Mouse (Mus musculus): ENCODE measurements around the gene 1700016D06Rik. TPM values are rescaled to one million over a fixed set of nuclear protein-coding genes. Genes with fewer than 3 reads are reported as not detected.
A peak's percentile ranks its signal among the peaks of the same experiment; 100 is the strongest.

The 1700016D06Rik gene
- not detected in 2 replicates for polyA plus RNA-seq (2014; fragmentation: Nextera tagmentation; extraction: Ambion mirVana)

- Histone ChIP-seq H3K4me1 (ENCODE audit: control insufficient read depth, insufficient read depth, low read length) (no peaks in the 10 kb centered on the region), H3K4me3 (ENCODE audit: low read depth, low read length) (no peak within 1 kb of the TSS), H3K27ac (replicated peaks; ENCODE audit: low read depth, low read length) (no peak within 1 kb of the TSS), H3K27me3 (ENCODE audit: control insufficient read depth, insufficient read depth, low read length) (no peaks in the 10 kb centered on the region), H3K9ac (ENCODE audit: low read length) (no peak within 1 kb of the TSS), H3K4me2 (ENCODE audit: low read depth, severe bottlenecking) (peak within 1 kb of the TSS; percentile 30; the same call in 1 of the 2 replicates), H3K9me3 (ENCODE audit: control insufficient read depth, low read length) (no peaks in the 10 kb centered on the region), H3K36me3 (ENCODE audit: control insufficient read depth, insufficient read depth, low read length) (no peaks in the 10 kb centered on the region)
- WGBS: 67% methylated on average over 6 of the region's 6 CpGs
- DNase-seq (ENCODE audit: low spot score) (no peak), ATAC-seq (ENCODE audit: insufficient number of reproducible peaks, low FRiP score, low TSS enrichment, low read depth) (no peak)
Measured at GRCm38 (mm10) chr8:11701033-11701362, at the start of gene 1700016D06Rik. TSS of gene 1700016D06Rik (minus strand) at chr8:11701063.

GRCm38 (mm10) chr8:11749472-11749871, 48.6 kb upstream of the 1700016D06Rik start:
- H3K4me2 ChIP-seq (ENCODE audit: low read depth, severe bottlenecking): no peak overlapping the region
- H3K36me3 ChIP-seq (ENCODE audit: control insufficient read depth, insufficient read depth, low read length): no peaks in the 10 kb centered on the region
- no peaks in the 10 kb centered on the region for H3K9me3 ChIP-seq (ENCODE audit: control insufficient read depth, low read length)
- H3K27me3 ChIP-seq (ENCODE audit: control insufficient read depth, insufficient read depth, low read length): no peaks in the 10 kb centered on the region
- no peak overlapping the region for H3K9ac ChIP-seq (ENCODE audit: low read length)
- no peak for ATAC-seq (ENCODE audit: insufficient number of reproducible peaks, low FRiP score, low TSS enrichment, low read depth)
- H3K27ac ChIP-seq (replicated peaks; ENCODE audit: low read depth, low read length): no peak overlapping the region
- peaks cover 15% of the 10 kb centered on the region for H3K4me1 ChIP-seq (ENCODE audit: control insufficient read depth, insufficient read depth, low read length)
- no peak for DNase-seq (ENCODE audit: low spot score)
- H3K4me3 ChIP-seq (ENCODE audit: low read depth, low read length): no peak overlapping the region
- WGBS: 48% methylated on average over 6 of the region's 6 CpGs

- Histone ChIP-seq H3K4me2 (ENCODE audit: low read depth, severe bottlenecking) (no peak overlapping the region), H3K27me3 (ENCODE audit: control insufficient read depth, insufficient read depth, low read length) (no peaks in the 10 kb centered on the region), H3K9me3 (ENCODE audit: control insufficient read depth, low read length) (no peaks in the 10 kb centered on the region), H3K4me3 (ENCODE audit: low read depth, low read length) (no peak overlapping the region), H3K9ac (ENCODE audit: low read length) (no peak overlapping the region), H3K27ac (replicated peaks; ENCODE audit: low read depth, low read length) (no peak overlapping the region), H3K36me3 (ENCODE audit: control insufficient read depth, insufficient read depth, low read length) (no peaks in the 10 kb centered on the region), H3K4me1 (ENCODE audit: control insufficient read depth, insufficient read depth, low read length) (peaks cover 15% of the 10 kb centered on the region)
- ATAC-seq (ENCODE audit: insufficient number of reproducible peaks, low FRiP score, low TSS enrichment, low read depth) (no peak), DNase-seq (ENCODE audit: low spot score) (no peak)
- 67% methylated on average over 11 of the region's 11 CpGs for WGBS
Measured at GRCm38 (mm10) chr8:11746850-11747600, 46.2 kb upstream of the 1700016D06Rik start.

- H3K9me3 ChIP-seq (ENCODE audit: control insufficient read depth, low read length): no peaks in the 10 kb centered on the region
- H3K36me3 ChIP-seq (ENCODE audit: control insufficient read depth, insufficient read depth, low read length): no peaks in the 10 kb centered on the region
- no peak overlapping the region for H3K9ac ChIP-seq (ENCODE audit: low read length)
- H3K27ac ChIP-seq (replicated peaks; ENCODE audit: low read depth, low read length): no peak overlapping the region
- H3K4me1 ChIP-seq (ENCODE audit: control insufficient read depth, insufficient read depth, low read length): peaks cover 15% of the 10 kb centered on the region
- H3K4me3 ChIP-seq (ENCODE audit: low read depth, low read length): no peak overlapping the region
- no peaks in the 10 kb centered on the region for H3K27me3 ChIP-seq (ENCODE audit: control insufficient read depth, insufficient read depth, low read length)
- DNase-seq (ENCODE audit: low spot score) (no peak), ATAC-seq (ENCODE audit: insufficient number of reproducible peaks, low FRiP score, low TSS enrichment, low read depth) (no peak)
- 85% methylated on average over 10 of the region's 10 CpGs for WGBS
- H3K4me2 ChIP-seq (ENCODE audit: low read depth, severe bottlenecking): no peak overlapping the region
Measured at GRCm38 (mm10) chr8:11743580-11743979, 42.7 kb upstream of the 1700016D06Rik start.

- Histone ChIP-seq H3K4me2 (ENCODE audit: low read depth, severe bottlenecking) (no peak overlapping the region), H3K4me1 (ENCODE audit: control insufficient read depth, insufficient read depth, low read length) (no peaks in the 10 kb centered on the region), H3K9me3 (ENCODE audit: control insufficient read depth, low read length) (no peaks in the 10 kb centered on the region), H3K4me3 (ENCODE audit: low read depth, low read length) (no peak overlapping the region), H3K27me3 (ENCODE audit: control insufficient read depth, insufficient read depth, low read length) (no peaks in the 10 kb centered on the region), H3K27ac (replicated peaks; ENCODE audit: low read depth, low read length) (no peak overlapping the region), H3K36me3 (ENCODE audit: control insufficient read depth, insufficient read depth, low read length) (no peaks in the 10 kb centered on the region; the same call in 1 of the 2 replicates), H3K9ac (ENCODE audit: low read length) (no peak overlapping the region)
- no peak for ATAC-seq (ENCODE audit: insufficient number of reproducible peaks, low FRiP score, low TSS enrichment, low read depth)
- WGBS: 87% methylated on average over 2 of the region's 2 CpGs
- no peak for DNase-seq (ENCODE audit: low spot score)
Measured at GRCm38 (mm10) chr8:11740857-11741256, 40.0 kb upstream of the 1700016D06Rik start.

GRCm38 (mm10) chr8:11739082-11739481, 38.2 kb upstream of the 1700016D06Rik start:
- no peaks in the 10 kb centered on the region; the same call in 1 of the 2 replicates for H3K36me3 ChIP-seq (ENCODE audit: control insufficient read depth, insufficient read depth, low read length)
- DNase-seq (ENCODE audit: low spot score): no peak
- WGBS: 84% methylated on average over 5 of the region's 5 CpGs

GRCm38 (mm10) chr8:11737096-11737495, 36.2 kb upstream of the 1700016D06Rik start:
- Histone ChIP-seq H3K27me3 (ENCODE audit: control insufficient read depth, insufficient read depth, low read length) (no peaks in the 10 kb centered on the region), H3K4me2 (ENCODE audit: low read depth, severe bottlenecking) (no peak overlapping the region), H3K27ac (replicated peaks; ENCODE audit: low read depth, low read length) (no peak overlapping the region), H3K9ac (ENCODE audit: low read length) (no peak overlapping the region), H3K4me3 (ENCODE audit: low read depth, low read length) (no peak overlapping the region), H3K36me3 (ENCODE audit: control insufficient read depth, insufficient read depth, low read length) (no peaks in the 10 kb centered on the region; the same call in 1 of the 2 replicates), H3K4me1 (ENCODE audit: control insufficient read depth, insufficient read depth, low read length) (no peaks in the 10 kb centered on the region), H3K9me3 (ENCODE audit: control insufficient read depth, low read length) (no peaks in the 10 kb centered on the region)
- ATAC-seq (ENCODE audit: insufficient number of reproducible peaks, low FRiP score, low TSS enrichment, low read depth) (no peak), DNase-seq (ENCODE audit: low spot score) (no peak)
- 90% methylated on average over 6 of the region's 6 CpGs for WGBS

More at GRCm38 (mm10) chr8:11739082-11739481, 38.2 kb upstream of the 1700016D06Rik start:
- H3K9me3 ChIP-seq (ENCODE audit: control insufficient read depth, low read length): no peaks in the 10 kb centered on the region
- no peak for ATAC-seq (ENCODE audit: insufficient number of reproducible peaks, low FRiP score, low TSS enrichment, low read depth)
- H3K4me1 ChIP-seq (ENCODE audit: control insufficient read depth, insufficient read depth, low read length): no peaks in the 10 kb centered on the region
- H3K27ac ChIP-seq (replicated peaks; ENCODE audit: low read depth, low read length): no peak overlapping the region
- H3K4me2 ChIP-seq (ENCODE audit: low read depth, severe bottlenecking): no peak overlapping the region
- no peaks in the 10 kb centered on the region for H3K27me3 ChIP-seq (ENCODE audit: control insufficient read depth, insufficient read depth, low read length)
- H3K9ac ChIP-seq (ENCODE audit: low read length): no peak overlapping the region
- no peak overlapping the region for H3K4me3 ChIP-seq (ENCODE audit: low read depth, low read length)

- H3K4me3 ChIP-seq (ENCODE audit: low read depth, low read length): no peak overlapping the region
- peaks cover 11% of the 10 kb centered on the region for H3K4me1 ChIP-seq (ENCODE audit: control insufficient read depth, insufficient read depth, low read length)
- no peaks in the 10 kb centered on the region; the same call in 1 of the 2 replicates for H3K36me3 ChIP-seq (ENCODE audit: control insufficient read depth, insufficient read depth, low read length)
- ATAC-seq (ENCODE audit: insufficient number of reproducible peaks, low FRiP score, low TSS enrichment, low read depth): no peak
- no peaks in the 10 kb centered on the region for H3K9me3 ChIP-seq (ENCODE audit: control insufficient read depth, low read length)
- no peak overlapping the region for H3K27ac ChIP-seq (replicated peaks; ENCODE audit: low read depth, low read length)
- H3K27me3 ChIP-seq (ENCODE audit: control insufficient read depth, insufficient read depth, low read length): no peaks in the 10 kb centered on the region
- DNase-seq (ENCODE audit: low spot score): no peak
- no peak overlapping the region for H3K4me2 ChIP-seq (ENCODE audit: low read depth, severe bottlenecking)
- no peak overlapping the region for H3K9ac ChIP-seq (ENCODE audit: low read length)
- WGBS: 85% methylated on average over 15 of the region's 15 CpGs
Measured at GRCm38 (mm10) chr8:11735672-11736235, 34.9 kb upstream of the 1700016D06Rik start.
